Mouse (Mus musculus) frontal cortex, postnatal 10 days (tissue): ENCODE data around the gene Tom1l2.

Source experiments
- DNase-seq, 2 experiments: peaks; one replicate each; pipeline ENCODE4 v3.0.0; 2022; ENCODE audit warnings: low spot score in 2 of 2, mixed read lengths in 1 of 2

The Tom1l2 gene

GRCm38 (mm10) chr11:60346537-60346936, 6.2 kb downstream of the Tom1l2 start:
- DNase-seq: no peak

- DNase-seq: no peak
Measured at GRCm38 (mm10) chr11:60345868-60346267, 6.8 kb downstream of the Tom1l2 start.

GRCm38 (mm10) chr11:60339361-60339760, 13.3 kb downstream of the Tom1l2 start:
- DNase-seq: no peak

- DNase-seq: no peak
Measured at GRCm38 (mm10) chr11:60338291-60338690, 14.4 kb downstream of the Tom1l2 start.

- DNase-seq: no peak
Measured at GRCm38 (mm10) chr11:60335771-60336170, 16.9 kb downstream of the Tom1l2 start.

GRCm38 (mm10) chr11:60334124-60334523, 18.6 kb downstream of the Tom1l2 start:
- DNase-seq: no peak

- no peak for DNase-seq
Measured at GRCm38 (mm10) chr11:60333461-60333860, 19.2 kb downstream of the Tom1l2 start.

GRCm38 (mm10) chr11:60330551-60330950, 22.2 kb downstream of the Tom1l2 start:
- DNase-seq: no peak

- no peak for DNase-seq
Measured at GRCm38 (mm10) chr11:60323731-60324130, 29.0 kb downstream of the Tom1l2 start.

- DNase-seq: no peak
Measured at GRCm38 (mm10) chr11:60321438-60321837, 31.3 kb downstream of the Tom1l2 start.

GRCm38 (mm10) chr11:60320426-60321037, 32.2 kb downstream of the Tom1l2 start:
- DNase-seq: no peak

GRCm38 (mm10) chr11:60319257-60320066, 33.2 kb downstream of the Tom1l2 start:
- no peak for DNase-seq

- DNase-seq: no peak
Measured at GRCm38 (mm10) chr11:60318716-60319115, 34.0 kb downstream of the Tom1l2 start.

GRCm38 (mm10) chr11:60317376-60318102, 35.2 kb downstream of the Tom1l2 start:
- no peak for DNase-seq

- DNase-seq: no peak
Measured at GRCm38 (mm10) chr11:60316883-60317282, 35.8 kb downstream of the Tom1l2 start.

GRCm38 (mm10) chr11:60316250-60316649, 36.5 kb downstream of the Tom1l2 start:
- DNase-seq: no peak

GRCm38 (mm10) chr11:60311025-60311854, 41.5 kb downstream of the Tom1l2 start:
- peak; percentile 83 to 86 for DNase-seq

- DNase-seq: no peak
Measured at GRCm38 (mm10) chr11:60309875-60310274, 42.8 kb downstream of the Tom1l2 start.

- no peak for DNase-seq
Measured at GRCm38 (mm10) chr11:60308506-60309116, 44.1 kb downstream of the Tom1l2 start.

GRCm38 (mm10) chr11:60308061-60308460, 44.6 kb downstream of the Tom1l2 start:
- no peak for DNase-seq

- no peak for DNase-seq
Measured at GRCm38 (mm10) chr11:60307375-60307825, 45.3 kb downstream of the Tom1l2 start.
